Mouse (Mus musculus): ENCODE results near the gene Golga4.
"Not testable (repeated sequence)": the region's sequence is repeated elsewhere in the genome, so short reads cannot be mapped to it uniquely, and the experiment has no call there.

Golga4 gene

GRCm38 (mm10) chr9:118590230-118590629, 84.2 kb downstream of the Golga4 start:
- no peak for DNase-seq (ENCODE audit: low spot score)

GRCm38 (mm10) chr9:118591633-118592032, 85.6 kb downstream of the Golga4 start:
- no peak for DNase-seq (ENCODE audit: low spot score)

- DNase-seq (ENCODE audit: low spot score) = no peak
These were observed 86.7 kb downstream of the Golga4 start for GRCm38 (mm10) chr9:118592585-118593249.

- DNase-seq (ENCODE audit: low spot score) = no peak
These were observed 87.4 kb downstream of the Golga4 start for GRCm38 (mm10) chr9:118593443-118593842.

- no peak for DNase-seq (ENCODE audit: low spot score)
These were observed 90.7 kb downstream of the Golga4 start for GRCm38 (mm10) chr9:118596767-118597166.

GRCm38 (mm10) chr9:118600393-118600792, 94.3 kb downstream of the Golga4 start:
- not testable (repeated sequence) for DNase-seq (ENCODE audit: low spot score)

- no peak for DNase-seq (ENCODE audit: low spot score)
These were observed 96.5 kb downstream of the Golga4 start for GRCm38 (mm10) chr9:118602576-118602975.

GRCm38 (mm10) chr9:118606148-118606816, 100.2 kb downstream of the Golga4 start, which contains the start of gene Itga9:
TSS of gene Itga9 (plus strand) at chr9:118606690.
- DNase-seq (ENCODE audit: low spot score) = no peak

- no peak for DNase-seq (ENCODE audit: low spot score)
These were observed 100.8 kb downstream of the Golga4 start for GRCm38 (mm10) chr9:118606817-118607371.

GRCm38 (mm10) chr9:118607701-118608401, 101.8 kb downstream of the Golga4 start:
- DNase-seq (ENCODE audit: low spot score) = no peak

- no peak for DNase-seq (ENCODE audit: low spot score)
These were observed 102.5 kb downstream of the Golga4 start for GRCm38 (mm10) chr9:118608556-118608955.

- no peak for DNase-seq (ENCODE audit: low spot score)
These were observed 104.0 kb downstream of the Golga4 start for GRCm38 (mm10) chr9:118610060-118610459.

- DNase-seq (ENCODE audit: low spot score) = no peak
These were observed 105.1 kb downstream of the Golga4 start for GRCm38 (mm10) chr9:118611111-118611541.

GRCm38 (mm10) chr9:118611958-118612581, 106.0 kb downstream of the Golga4 start:
- DNase-seq (ENCODE audit: low spot score) = no peak

GRCm38 (mm10) chr9:118617237-118617636, 111.2 kb downstream of the Golga4 start:
- no peak for DNase-seq (ENCODE audit: low spot score)

GRCm38 (mm10) chr9:118618732-118619250, 112.7 kb downstream of the Golga4 start:
- no peak for DNase-seq (ENCODE audit: low spot score)

- no peak for DNase-seq (ENCODE audit: low spot score)
These were observed 114.7 kb downstream of the Golga4 start for GRCm38 (mm10) chr9:118620807-118621206.

GRCm38 (mm10) chr9:118621691-118622090, 115.6 kb downstream of the Golga4 start:
- no peak for DNase-seq (ENCODE audit: low spot score)

- DNase-seq (ENCODE audit: low spot score) = no peak
These were observed 116.5 kb downstream of the Golga4 start for GRCm38 (mm10) chr9:118622376-118623166.

- DNase-seq (ENCODE audit: low spot score) = no peak
These were observed 117.4 kb downstream of the Golga4 start for GRCm38 (mm10) chr9:118623483-118623882.

- DNase-seq (ENCODE audit: low spot score) = no peak
These were observed 118.1 kb downstream of the Golga4 start for GRCm38 (mm10) chr9:118624146-118624545.

Measured in left cerebral cortex, adult 11 months (tissue).